In genomic region chr19:43689419-43690246, GRCm38 (mm10) we compare ENCODE assay signal across 8 mouse cellular contexts. TPM values are rescaled to one million over a fixed set of nuclear protein-coding genes. Genes with fewer than 3 reads are reported as not detected.
DNase-seq lines count a peak whose midpoint lies in the region; ATAC-seq and TF ChIP-seq lines count a peak whose summit lies in the region.

TSS of gene Entpd7 (plus strand) at chr19:43689672.

- no peaks in the 10 kb centered on the region for H3K9me3 ChIP-seq in embryonic facial prominence, embryonic 15.5 days (replicated peaks)
- no peaks in the 10 kb centered on the region for H3K9me3 ChIP-seq in kidney, embryonic 14.5 days (ENCODE audit: control insufficient read depth, low read length)
- H3K9me3 ChIP-seq in limb, embryonic 15.5 days, result no peaks in the 10 kb centered on the region

- WGBS in bone marrow, adult 2 months, result under 1% methylated on average over 60 of the region's 60 CpGs
- 0% methylated on average over 57 of the region's 60 CpGs for WGBS in embryonic facial prominence, embryonic 15.5 days
- under 1% methylated on average over 60 of the region's 60 CpGs for WGBS in kidney, embryonic 14.5 days
- WGBS in limb, embryonic 15.5 days, result under 1% methylated on average over 60 of the region's 60 CpGs

- H3K9ac ChIP-seq in embryonic facial prominence, embryonic 15.5 days, result peak within 1 kb of the TSS; percentile 44
- H3K9ac ChIP-seq in kidney, embryonic 14.5 days (ENCODE audit: low read depth, low read length), result peak within 1 kb of the TSS; percentile 77
- H3K9ac ChIP-seq in limb, embryonic 15.5 days, result peak within 1 kb of the TSS; percentile 74

- ATAC-seq in embryonic facial prominence, embryonic 15.5 days (ENCODE audit: insufficient number of reproducible peaks, low FRiP score, low TSS enrichment, low read depth), result peak; percentile 99
- peak; percentile 99 for ATAC-seq in kidney, embryonic 14.5 days (ENCODE audit: low FRiP score, low TSS enrichment)
- ATAC-seq in limb, embryonic 15.5 days (ENCODE audit: insufficient number of reproducible peaks, low FRiP score, low TSS enrichment, low read depth), result peak; percentile 95

- peak; percentile 93 for DNase-seq in 416B (ENCODE audit: low read depth)
- peak; percentile 97 to 98 for DNase-seq in heart, adult 9 months (ENCODE audit: low spot score in 2 of 2)
- peak; percentile 87 to 91 for DNase-seq in monocyte, adult 2 months (ENCODE audit: low read depth in 1 of 2, low spot score in 2 of 2)
- peak; percentile 95 for DNase-seq in spleen, postnatal 36 days (ENCODE audit: low spot score in 2 of 2)

- H3K4me2 ChIP-seq in embryonic facial prominence, embryonic 15.5 days (replicated peaks), result peak within 1 kb of the TSS; percentile 62
- H3K4me2 ChIP-seq in kidney, embryonic 14.5 days (replicated peaks; ENCODE audit: low read depth, low read length), result peak within 1 kb of the TSS; percentile 87
- H3K4me2 ChIP-seq in limb, embryonic 15.5 days, result peak within 1 kb of the TSS; percentile 81

- H3K27ac ChIP-seq in bone marrow, adult 2 months (ENCODE audit: control insufficient read depth, insufficient read depth, low read depth, low read length, poor library complexity), result peak within 1 kb of the TSS; percentile 52
- 0 out of 2 replicates have a peak within 1 kb of the TSS, but pooled peaks have one; percentile 35 for H3K27ac ChIP-seq in embryonic facial prominence, embryonic 15.5 days (replicated peaks)
- peak within 1 kb of the TSS; percentile 3; the same call in 1 of the 2 replicates for H3K27ac ChIP-seq in kidney, embryonic 14.5 days (ENCODE audit: low read depth, low read length)
- peak within 1 kb of the TSS; percentile 68; the same call in 1 of the 2 replicates for H3K27ac ChIP-seq in limb, embryonic 15.5 days

- TF ChIP-seq POLR2A in bone marrow, adult 2 months (IDR thresholded peaks at IDR 0.05; ENCODE audit: borderline replicate concordance, control insufficient read depth, low read depth, low read length), result peak; percentile 59

- peak within 1 kb of the TSS; percentile 97 for H3K4me3 ChIP-seq in bone marrow, adult 2 months (replicated peaks; ENCODE audit: control insufficient read depth, low read depth, low read length)
- peak within 1 kb of the TSS; percentile 68 for H3K4me3 ChIP-seq in embryonic facial prominence, embryonic 15.5 days (replicated peaks)
- peak within 1 kb of the TSS; percentile 76 for H3K4me3 ChIP-seq in kidney, embryonic 14.5 days (ENCODE audit: low read length)
- H3K4me3 ChIP-seq in limb, embryonic 15.5 days, result peak within 1 kb of the TSS; percentile 85

- no peaks in the 10 kb centered on the region for H3K27me3 ChIP-seq in embryonic facial prominence, embryonic 15.5 days
- peaks cover 3% of the 10 kb centered on the region; the same call in 1 of the 2 replicates for H3K27me3 ChIP-seq in kidney, embryonic 14.5 days (ENCODE audit: control insufficient read depth, insufficient read depth, low read length)
- H3K27me3 ChIP-seq in limb, embryonic 15.5 days, result no peaks in the 10 kb centered on the region

- peaks cover 1% of the 10 kb centered on the region; the same call in 1 of the 2 replicates for H3K4me1 ChIP-seq in bone marrow, adult 2 months (ENCODE audit: control insufficient read depth, insufficient read depth, low read length)
- H3K4me1 ChIP-seq in embryonic facial prominence, embryonic 15.5 days, result peaks cover 10% of the 10 kb centered on the region; the same call in 1 of the 2 replicates
- peaks cover 12% of the 10 kb centered on the region; the same call in 1 of the 2 replicates for H3K4me1 ChIP-seq in kidney, embryonic 14.5 days (ENCODE audit: control insufficient read depth, insufficient read depth, low read length)
- peaks cover 11% of the 10 kb centered on the region for H3K4me1 ChIP-seq in limb, embryonic 15.5 days

- TF ChIP-seq CTCF in bone marrow, adult 2 months (IDR thresholded peaks at IDR 0.05; ENCODE audit: control insufficient read depth, insufficient read depth, low read length), result peak; percentile 29; the same call in 1 of the 2 replicates

- H3K36me3 ChIP-seq in embryonic facial prominence, embryonic 15.5 days, result peaks cover 6% of the 10 kb centered on the region; the same call in 1 of the 2 replicates
- no peaks in the 10 kb centered on the region for H3K36me3 ChIP-seq in kidney, embryonic 14.5 days (ENCODE audit: control insufficient read depth, insufficient read depth, low read length)
- no peaks in the 10 kb centered on the region for H3K36me3 ChIP-seq in limb, embryonic 15.5 days

RNA-seq across cellular contexts. Expression of gene Entpd7, which starts in this region (rescaled TPM):
- 4.4 and 8.0 TPM in 2 replicates for polyA plus RNA-seq in bone marrow, adult 2 months (2011; ENCODE audit: insufficient read depth, insufficient read length, low replicate concordance, missing spikeins)
- polyA plus RNA-seq in embryonic facial prominence, embryonic 15.5 days (2015; fragmentation: Nextera tagmentation; extraction: Ambion mirVana), result 10.2 and 11.3 TPM in 2 replicates
- polyA plus RNA-seq in kidney, embryonic 14.5 days (2014; fragmentation: Nextera tagmentation; extraction: Ambion mirVana), result 15.7 and 16.1 TPM in 2 replicates
- 9.9 and 11.5 TPM in 2 replicates for polyA plus RNA-seq in limb, embryonic 15.5 days (2015; fragmentation: Nextera tagmentation; extraction: Ambion mirVana)

Comparison
In these comparisons a context has a peak if more than half of its experiments do, and no peak if none do; other contexts are left out.
1. Peak in every context shown above with its lines: DNase-seq, ATAC-seq, H3K4me3 ChIP-seq and H3K27ac ChIP-seq.
2. H3K27ac ChIP-seq: peak in every context shown above with its lines; median percentile 68 in limb, embryonic 15.5 days; 52 in bone marrow, adult 2 months; 35 in embryonic facial prominence, embryonic 15.5 days; 3 in kidney, embryonic 14.5 days.